Mouse (Mus musculus): Measurements from ENCODE around the gene Klk5.

DNA sequence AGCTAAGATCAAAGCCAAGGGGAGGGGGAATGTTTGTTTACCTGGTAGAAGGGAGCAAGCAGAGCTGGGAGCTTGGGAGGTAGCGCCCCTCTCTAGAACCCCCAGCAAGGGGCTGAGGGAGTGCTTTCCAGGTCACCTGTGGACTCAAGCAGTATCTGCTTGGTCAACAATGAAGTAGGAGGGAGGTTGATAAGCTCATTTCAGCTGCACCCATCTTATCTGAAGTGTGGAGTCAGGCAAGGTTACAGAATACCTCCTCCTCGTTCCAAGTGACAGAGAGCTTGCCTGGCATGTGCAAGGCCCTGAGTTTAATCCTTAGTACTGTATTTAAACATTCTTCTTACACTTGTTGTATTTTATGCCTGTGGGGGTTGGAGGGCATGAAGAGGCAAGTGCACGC is 13.9 kb downstream of the Klk5 start:
- TF ChIP-seq CTCF (IDR thresholded peaks at IDR 0.05; ENCODE audit: extremely low read depth, insufficient read depth, insufficient read length, insufficient replicate concordance) (no peak), POLR2A (IDR thresholded peaks at IDR 0.05; ENCODE audit: low read depth, low read length) (no peak)

Data from spleen, adult 2 months (tissue).